Mouse (Mus musculus) forebrain, embryonic 16.5 days (tissue): ENCODE measurements around the gene Btnl4. TPM values are rescaled to one million over a fixed set of nuclear protein-coding genes. Genes with fewer than 3 reads are reported as not detected.
"Not testable (repeated sequence)": the region's sequence is repeated elsewhere in the genome, so short reads cannot be mapped to it uniquely, and the experiment has no call there.

Experiments used
- ATAC-seq: fragments of 200-750 bp; cut with Nextera tagmentation; 2 replicates; pipeline ENCODE4 v1.8.0; 2017; ENCODE audit warnings: mild to moderate bottlenecking, moderate library complexity
- H3K27ac ChIP-seq: fragments of 300-500 bp; sonication (generic); 2 replicates; pipeline ENCODE4 v1.5.1; 2014; ENCODE audit warnings: low read length, control low read depth
- H3K27me3 ChIP-seq: fragments of 300-500 bp; sonication (generic); replicated peaks from 2 replicates; pipeline ENCODE4 v1.6.1; 2014; ENCODE audit warnings: low read length; ENCODE audit not compliant: control insufficient read depth, insufficient read depth
- H3K36me3 ChIP-seq: fragments of 300-500 bp; sonication (generic); 2 replicates; pipeline ENCODE4 v1.6.1; 2014; ENCODE audit not compliant: control insufficient read depth, insufficient read depth
- H3K4me1 ChIP-seq: fragments of 300-500 bp; sonication (generic); replicated peaks from 2 replicates; pipeline ENCODE4 v1.6.1; 2014; ENCODE audit warnings: low read length; ENCODE audit not compliant: control insufficient read depth, insufficient read depth
- H3K4me2 ChIP-seq: fragments of 300-500 bp; sonication (generic); 2 replicates; pipeline ENCODE4 v1.6.1; 2014; ENCODE audit warnings: mild to moderate bottlenecking, low read length, control low read depth
- H3K4me3 ChIP-seq: fragments of 300-500 bp; sonication (generic); replicated peaks from 2 replicates; pipeline ENCODE4 v1.5.1; 2014; ENCODE audit warnings: mild to moderate bottlenecking, low read length, control low read depth
- H3K9ac ChIP-seq: fragments of 300-500 bp; sonication (generic); replicated peaks from 2 replicates; pipeline ENCODE4 v1.6.1; 2014; ENCODE audit warnings: low read depth, low read length, control low read depth
- H3K9me3 ChIP-seq: fragments of 300-500 bp; sonication (generic); 2 replicates; pipeline ENCODE4 v1.6.1; 2016; ENCODE audit warnings: low read length; ENCODE audit not compliant: control insufficient read depth
- WGBS: fragments of 180-500 bp; shearing (Covaris S2); extraction: QIAGEN DNeasy Blood & Tissue Kit; methylation state at CpG from one replicate; pipeline ENCODE4 v1.1.7; 2014; 5-methylcytosine and 5-hydroxymethylcytosine counted together
- polyA plus RNA-seq: library from polyadenylated mRNA; unstranded; fragments of >200 nt; fragmentation: Nextera tagmentation; extraction: Ambion mirVana; gene quantifications from 2 replicates; pipeline ENCODE4 v1.2.1, GENCODE M21; 2015

The Btnl4 gene
- not detected in 2 replicates for polyA plus RNA-seq

DNA sequence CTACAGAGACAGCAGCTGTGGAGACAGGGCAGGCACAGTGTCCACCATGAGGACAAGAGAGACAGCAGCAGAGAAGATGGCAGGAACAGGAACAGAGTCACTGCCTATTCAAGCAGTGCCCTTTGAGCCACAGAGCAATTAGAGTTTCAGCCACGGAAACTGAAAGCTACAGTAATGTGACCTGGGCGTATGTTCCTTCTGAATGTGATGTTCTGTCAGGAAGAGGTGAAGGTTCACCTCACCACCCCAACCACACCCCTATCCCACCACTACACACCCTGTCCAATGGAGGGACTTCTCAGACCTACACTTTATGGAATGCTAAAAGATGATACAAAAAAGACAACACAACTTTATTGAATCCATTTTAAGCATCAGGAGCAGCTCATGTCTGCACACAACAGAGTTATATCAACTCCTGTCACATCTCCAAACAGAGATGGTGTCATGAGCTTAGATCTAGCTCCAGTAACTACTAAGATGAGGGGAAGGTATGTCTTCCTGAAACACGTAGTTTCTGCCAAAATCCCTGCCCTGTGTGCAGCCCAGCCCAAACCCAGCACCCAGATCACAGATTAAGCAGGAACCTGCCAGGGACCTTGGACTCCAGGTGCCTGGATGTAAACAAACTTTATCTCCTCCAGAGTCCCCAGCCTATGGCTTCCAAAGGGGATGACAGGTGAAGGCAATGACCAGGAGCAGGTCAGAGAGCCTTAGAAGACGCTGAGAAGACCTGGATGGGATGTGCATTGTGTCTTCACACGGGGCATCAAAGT lies at the start of gene Btnl4:
Btnl4 (minus strand) TSS at position 81 of the 776 bp plus-strand sequence.
- H3K36me3 ChIP-seq, ATAC-seq: not testable (repeated sequence)
- WGBS, result 84% methylated on average over 4 of the region's 5 CpGs

DNA sequence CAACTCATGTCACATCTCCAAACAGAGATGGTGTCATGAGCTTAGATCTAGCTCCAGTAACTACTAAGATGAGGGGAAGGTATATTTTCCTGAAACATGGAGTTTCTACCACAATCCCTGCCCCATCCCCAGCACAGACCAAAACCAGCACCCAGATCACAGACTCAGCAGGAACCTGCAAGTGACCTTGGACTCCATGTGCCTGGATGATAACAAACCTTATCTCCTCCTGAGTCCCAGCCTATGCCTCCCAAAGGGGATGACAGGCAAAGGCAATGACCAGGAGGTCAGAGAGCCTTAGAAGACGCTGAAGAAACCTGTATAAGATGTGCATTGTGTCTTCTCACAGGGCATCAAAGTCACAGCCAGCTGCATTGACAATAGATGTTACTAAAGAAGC lies 41.9 kb upstream of the Btnl4 start:
- Histone ChIP-seq H3K9me3 (no peaks in the 10 kb centered on the region), H3K4me1 (no peaks in the 10 kb centered on the region), H3K4me3 (no peak overlapping the region), H3K36me3 (no peaks in the 10 kb centered on the region), H3K27me3 (no peaks in the 10 kb centered on the region), H3K9ac (no peak overlapping the region), H3K27ac (no peak overlapping the region), H3K4me2 (no peak overlapping the region)
- no peak for ATAC-seq
- 63% methylated on average over 1 of the region's 1 CpGs for WGBS

More for the DNA sequence above, at the start of gene Btnl4:
- H3K9me3 ChIP-seq, H3K4me1 ChIP-seq, H3K9ac ChIP-seq, H3K27me3 ChIP-seq, H3K4me3 ChIP-seq, H3K4me2 ChIP-seq, H3K27ac ChIP-seq: not testable (repeated sequence)

DNA sequence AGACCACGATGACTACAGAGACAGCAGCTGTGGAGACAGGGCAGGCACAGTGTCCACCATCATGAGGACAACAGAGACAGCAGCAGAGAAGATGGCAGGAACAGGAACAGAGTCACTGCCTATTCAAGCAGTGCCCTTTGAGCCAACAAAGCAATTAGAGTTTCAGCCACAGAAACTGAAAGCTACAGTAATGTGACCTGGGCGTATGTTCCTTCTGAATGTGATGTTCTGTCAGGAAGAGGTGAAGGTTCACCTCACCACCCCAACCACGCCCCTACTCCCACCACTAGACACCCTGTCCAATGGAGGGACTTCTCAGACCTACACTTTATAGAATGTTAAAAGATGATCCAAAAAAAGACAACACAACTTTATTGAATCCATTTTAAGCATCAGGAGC lies 41.5 kb upstream of the Btnl4 start:
- H3K4me3 ChIP-seq, H3K9ac ChIP-seq, ATAC-seq, H3K4me2 ChIP-seq, H3K27me3 ChIP-seq, H3K27ac ChIP-seq, H3K36me3 ChIP-seq, H3K9me3 ChIP-seq, H3K4me1 ChIP-seq: not testable (repeated sequence)
- 74% methylated on average over 3 of the region's 3 CpGs for WGBS

- ATAC-seq, result no peak
- WGBS, result 91% methylated on average over 4 of the region's 4 CpGs
- Histone ChIP-seq H3K9ac (no peak overlapping the region), H3K4me3 (no peak overlapping the region), H3K27ac (no peak overlapping the region), H3K4me1 (no peaks in the 10 kb centered on the region), H3K36me3 (no peaks in the 10 kb centered on the region), H3K27me3 (no peaks in the 10 kb centered on the region), H3K9me3 (no peaks in the 10 kb centered on the region), H3K4me2 (no peak overlapping the region)
These were observed 40.7 kb upstream of the Btnl4 start for GRCm38 (mm10) chr17:34517795-34518194.

GRCm38 (mm10) chr17:34517252-34517651 lies 40.1 kb upstream of the Btnl4 start, which contains the start of gene Btnl6:
Gene Btnl6, minus strand, starts transcription at chr17:34517352.
- Histone ChIP-seq H3K4me3 (no peak within 1 kb of the TSS), H3K9me3 (no peaks in the 10 kb centered on the region), H3K27ac (no peak within 1 kb of the TSS), H3K9ac (no peak within 1 kb of the TSS), H3K4me2 (no peak within 1 kb of the TSS), H3K27me3 (no peaks in the 10 kb centered on the region), H3K4me1 (no peaks in the 10 kb centered on the region), H3K36me3 (no peaks in the 10 kb centered on the region)
- 91% methylated on average over 4 of the region's 4 CpGs for WGBS
- ATAC-seq, result no peak

DNA sequence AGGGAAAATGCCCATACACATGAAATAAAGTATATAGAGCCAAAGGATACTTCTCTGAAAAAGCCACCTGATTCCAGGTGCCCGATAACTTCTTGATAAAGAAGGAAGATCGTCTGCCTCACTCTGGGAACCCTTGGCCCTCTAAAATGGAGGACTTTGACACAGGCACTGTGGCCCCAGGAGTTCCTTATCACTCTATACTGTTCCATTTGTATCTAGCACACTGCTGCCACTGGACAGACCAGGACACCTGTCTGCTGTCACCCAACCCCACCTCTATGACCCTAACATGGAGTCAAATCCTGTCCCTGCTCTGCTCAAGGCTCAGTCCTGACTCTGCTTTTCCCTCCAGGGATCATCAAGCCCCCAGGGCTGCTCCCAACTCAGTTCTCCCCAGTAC lies 39.4 kb upstream of the Btnl4 start:
- Histone ChIP-seq H3K9me3 (no peaks in the 10 kb centered on the region), H3K4me3 (no peak overlapping the region), H3K36me3 (no peaks in the 10 kb centered on the region), H3K4me1 (no peaks in the 10 kb centered on the region), H3K27me3 (no peaks in the 10 kb centered on the region), H3K27ac (no peak overlapping the region), H3K9ac (no peak overlapping the region), H3K4me2 (no peak overlapping the region)
- WGBS, result 82% methylated on average over 2 of the region's 2 CpGs
- ATAC-seq, result no peak

GRCm38 (mm10) chr17:34511723-34512122 lies 34.6 kb upstream of the Btnl4 start:
- not testable (repeated sequence) for H3K4me1 ChIP-seq, H3K4me2 ChIP-seq, H3K27ac ChIP-seq, H3K9ac ChIP-seq, H3K9me3 ChIP-seq, H3K4me3 ChIP-seq, ATAC-seq, H3K27me3 ChIP-seq, H3K36me3 ChIP-seq
- 68% methylated on average over 1 of the region's 1 CpGs for WGBS

DNA sequence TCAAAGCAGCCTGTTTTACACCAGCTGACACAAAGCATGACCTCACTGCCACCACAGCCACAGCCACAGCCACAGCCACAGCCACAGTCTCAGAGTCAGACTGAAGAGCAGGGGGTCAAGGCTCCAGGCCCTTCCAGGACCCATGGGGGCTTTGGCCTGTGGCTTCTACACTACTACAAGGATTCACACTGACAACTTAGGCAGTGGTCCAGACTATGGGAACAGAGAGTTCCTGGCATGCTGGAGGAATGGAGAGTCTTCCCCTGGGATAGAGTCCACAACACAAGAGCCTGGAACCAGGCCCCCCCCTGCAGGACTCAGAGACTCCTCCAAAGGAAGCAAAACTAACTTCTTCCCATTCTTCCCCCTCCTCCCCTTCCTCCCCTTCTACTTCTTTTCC lies 30.5 kb upstream of the Btnl4 start:
- H3K4me2 ChIP-seq, result no peak overlapping the region
- no peak overlapping the region for H3K27ac ChIP-seq
- no peak overlapping the region for H3K4me3 ChIP-seq
- H3K9me3 ChIP-seq, result no peaks in the 10 kb centered on the region
- no peak overlapping the region for H3K9ac ChIP-seq
- no peaks in the 10 kb centered on the region for H3K36me3 ChIP-seq
- no peaks in the 10 kb centered on the region for H3K27me3 ChIP-seq
- no peaks in the 10 kb centered on the region for H3K4me1 ChIP-seq
- ATAC-seq, result no peak

- not testable (repeated sequence) for H3K27me3 ChIP-seq, ATAC-seq, H3K4me3 ChIP-seq, H3K9me3 ChIP-seq, H3K4me1 ChIP-seq, H3K9ac ChIP-seq, H3K36me3 ChIP-seq, H3K4me2 ChIP-seq, H3K27ac ChIP-seq
- WGBS, result 77% methylated on average over 2 of the region's 4 CpGs
These were observed 20.6 kb upstream of the Btnl4 start for GRCm38 (mm10) chr17:34497726-34498125.

DNA sequence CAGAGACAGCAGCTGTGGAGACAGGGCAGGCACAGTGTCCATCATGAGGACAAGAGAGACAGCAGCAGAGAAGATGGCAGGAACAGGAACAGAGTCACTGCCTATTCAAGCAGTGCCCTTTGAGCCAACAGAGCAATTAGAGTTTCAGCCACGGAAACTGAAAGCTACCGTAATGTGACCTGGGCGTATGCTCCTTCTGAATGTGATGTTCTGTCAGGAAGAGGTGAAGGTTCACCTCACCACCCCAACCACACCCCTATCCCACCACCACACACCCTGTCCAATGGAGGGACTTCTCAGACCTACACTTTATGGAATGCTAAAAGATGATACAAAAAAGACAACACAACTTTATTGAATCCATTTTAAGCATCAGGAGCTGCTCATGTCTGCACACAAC lies 20.2 kb upstream of the Btnl4 start:
- H3K4me2 ChIP-seq, H3K27me3 ChIP-seq, H3K9me3 ChIP-seq, H3K27ac ChIP-seq, H3K4me1 ChIP-seq, ATAC-seq, H3K36me3 ChIP-seq, H3K4me3 ChIP-seq, H3K9ac ChIP-seq: not testable (repeated sequence)
- WGBS, result 80% methylated on average over 3 of the region's 3 CpGs
